Mouse (Mus musculus): Measurements from ENCODE around the gene Traip.

Traip gene

DNA sequence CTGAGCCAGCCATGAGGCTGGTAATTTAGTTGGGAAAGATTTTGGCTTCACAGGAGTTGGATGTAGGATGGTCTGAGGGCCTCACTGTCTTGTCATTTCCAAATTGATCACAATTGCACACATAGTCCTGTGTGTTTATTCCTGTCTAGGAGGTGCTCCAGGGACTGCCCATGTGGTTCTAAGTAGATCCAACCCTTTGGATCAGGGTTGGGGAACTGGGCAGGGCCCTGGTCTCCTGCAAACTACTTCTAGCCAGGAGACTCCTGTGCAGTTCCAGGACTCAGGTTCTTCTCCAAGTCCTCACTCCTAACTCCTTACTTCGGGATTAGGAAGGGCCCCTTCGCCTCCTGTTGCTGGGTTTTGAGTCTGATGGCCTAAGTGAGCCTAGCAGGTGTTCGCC is 14.6 kb upstream of the Traip start, which contains the start of gene Camkv:
Gene Camkv (plus strand): TSS at position 301 of the 400 bp plus-strand sequence.
- no peak for DNase-seq

DNA sequence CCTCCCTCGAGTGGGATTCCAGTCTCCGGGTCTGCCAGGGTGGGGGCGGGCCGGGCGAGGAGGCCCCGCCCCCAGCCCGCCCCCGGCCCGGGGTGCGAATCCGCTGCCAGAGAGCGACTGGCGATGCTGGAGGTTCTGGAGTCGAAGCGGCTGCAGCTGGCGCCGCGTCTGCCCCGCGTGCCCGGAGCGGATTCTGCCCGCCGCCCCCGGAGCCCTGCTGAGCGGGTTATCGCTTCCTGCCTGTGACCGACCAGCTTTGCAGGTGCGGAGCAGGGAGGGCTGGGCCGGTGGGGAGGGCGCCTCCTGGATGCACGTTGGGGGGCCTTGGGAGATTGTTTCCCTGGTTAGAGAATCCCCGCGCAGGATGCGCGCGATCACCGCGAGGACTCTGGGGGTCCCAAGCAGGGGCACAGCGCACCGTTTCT is 14.1 kb upstream of the Traip start:
- DNase-seq, result peak; percentile 36 to 54

DNA sequence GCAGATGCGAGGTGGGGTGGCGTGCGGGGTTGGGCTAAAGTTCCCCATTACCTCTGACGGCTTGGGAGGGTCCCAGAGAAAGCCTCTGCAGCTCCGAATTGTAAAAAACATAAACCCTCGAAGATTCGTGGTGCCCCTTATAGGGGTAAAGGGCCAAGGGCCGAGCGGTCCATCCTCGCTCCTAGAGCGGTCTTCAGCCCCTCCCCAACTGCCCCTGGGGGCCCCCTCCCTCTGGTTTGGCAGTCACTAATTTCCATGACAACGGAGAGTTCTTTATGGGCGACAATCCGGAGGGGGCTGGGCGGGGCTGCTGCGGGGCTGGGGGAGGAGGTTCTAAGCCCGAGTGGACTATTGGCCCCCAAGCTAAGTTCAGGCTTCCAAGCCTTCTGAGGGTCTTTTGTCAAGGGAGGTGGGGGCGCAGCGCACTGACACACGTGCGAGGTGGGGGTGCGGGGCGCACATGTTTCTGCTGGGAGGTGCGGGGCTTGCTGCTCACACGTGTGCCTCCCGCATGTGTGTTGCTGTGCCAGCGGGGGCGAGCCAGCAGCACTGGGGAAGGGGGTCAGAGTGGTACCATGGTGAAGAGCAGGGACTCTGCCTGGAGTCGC is 13.6 kb upstream of the Traip start:
- DNase-seq, result no peak

DNA sequence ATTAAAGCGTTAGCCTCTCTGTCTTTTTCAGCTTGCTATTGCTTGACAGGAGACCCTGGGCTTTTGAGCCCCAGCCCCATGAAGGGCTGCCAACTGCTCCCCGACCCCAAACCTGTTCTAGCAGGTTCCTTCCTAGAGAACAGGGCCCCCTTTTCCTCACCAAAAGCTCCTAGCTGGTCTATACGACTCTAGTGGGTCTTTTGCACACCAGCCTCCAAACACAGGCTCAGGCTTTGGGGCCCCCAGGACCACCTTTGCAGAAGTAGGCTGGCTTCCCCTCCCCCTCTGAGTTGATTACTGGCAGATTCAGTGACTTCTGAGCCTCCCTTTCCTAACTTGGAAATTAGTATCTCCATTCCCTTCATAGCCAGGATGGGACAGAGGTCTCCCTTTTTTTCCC is 13.1 kb upstream of the Traip start:
- no peak for DNase-seq

DNA sequence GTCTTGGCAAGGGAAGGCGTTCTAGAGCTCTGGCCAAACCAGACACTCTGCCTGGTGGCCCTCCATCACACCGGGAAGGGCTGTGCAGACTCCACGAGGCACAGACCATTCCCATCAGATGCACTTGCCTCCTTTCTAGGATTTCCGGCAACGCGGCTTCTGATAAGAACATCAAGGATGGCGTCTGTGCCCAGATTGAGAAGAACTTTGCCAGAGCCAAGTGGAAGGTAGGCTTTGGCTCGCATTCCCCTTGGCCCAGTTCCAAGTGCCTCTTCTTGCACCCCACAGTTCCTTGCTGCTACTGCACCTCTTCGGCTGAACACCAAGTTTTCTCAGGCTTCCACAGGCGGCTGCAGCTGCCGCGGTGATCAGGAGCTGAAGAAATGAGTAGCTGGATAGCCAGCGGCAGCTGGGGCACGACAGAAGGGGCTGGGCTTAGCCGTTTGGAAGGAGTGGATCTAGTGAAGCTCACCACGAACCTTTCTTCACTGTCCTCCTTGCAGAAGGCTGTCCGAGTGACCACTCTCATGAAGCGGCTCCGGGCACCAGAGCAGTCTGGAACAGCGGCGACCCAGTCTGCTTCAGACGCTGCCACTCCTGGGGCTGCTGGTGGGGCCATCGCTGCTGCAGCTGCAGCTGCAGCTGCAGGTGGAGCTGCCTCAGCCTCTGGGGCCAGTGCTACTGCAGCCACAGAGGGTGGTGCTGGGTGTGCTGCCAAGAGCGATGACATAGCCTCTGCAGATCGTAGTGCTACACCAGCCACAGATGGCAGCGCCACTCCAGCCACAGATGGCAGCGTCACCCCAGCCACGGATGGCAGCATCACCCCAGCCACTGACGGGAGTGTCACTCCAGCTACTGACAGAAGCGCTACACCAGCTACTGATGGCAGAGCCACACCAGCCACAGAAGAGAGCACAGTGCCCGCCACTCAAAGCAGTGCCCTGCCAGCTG is 2.4 kb upstream of the Traip start:
- DNase-seq, result peak; percentile 47 to 69

DNA sequence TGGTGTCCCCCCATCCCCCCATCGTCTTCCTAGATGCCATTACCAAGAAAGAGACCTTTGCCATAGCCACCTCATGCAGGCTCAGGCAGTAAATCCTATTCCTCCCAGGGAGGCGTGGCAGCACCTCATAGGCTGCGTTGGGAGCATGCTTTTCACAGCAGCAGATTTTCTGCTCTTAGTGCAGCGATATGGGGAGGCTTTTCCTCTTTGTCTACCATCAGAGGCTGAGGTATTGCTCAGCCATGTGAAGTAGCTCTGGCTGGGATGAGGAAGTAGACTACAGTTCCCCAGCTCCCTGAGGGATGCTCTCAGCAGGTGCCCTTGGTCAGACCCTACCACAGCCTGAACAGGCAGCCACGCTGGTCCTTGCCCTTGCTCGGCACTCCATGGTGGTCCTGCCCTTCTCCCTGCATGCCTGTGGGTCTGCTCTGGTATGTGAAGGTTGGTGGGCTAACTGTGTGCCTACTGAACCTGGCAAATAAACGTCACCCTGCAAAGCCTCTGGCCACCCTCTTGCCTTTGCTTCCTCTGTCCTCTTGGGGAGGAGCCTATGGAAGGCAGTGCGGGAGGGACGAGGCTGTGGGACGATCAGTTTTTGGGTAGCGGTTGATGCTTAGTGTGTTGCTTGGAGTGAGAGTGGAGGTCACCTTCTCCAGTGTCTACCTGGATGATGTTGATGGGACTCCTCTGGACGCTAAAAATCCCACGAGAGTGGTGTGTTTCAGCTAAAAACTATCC is 583 bp upstream of the Traip start:
- no peak for DNase-seq

DNA sequence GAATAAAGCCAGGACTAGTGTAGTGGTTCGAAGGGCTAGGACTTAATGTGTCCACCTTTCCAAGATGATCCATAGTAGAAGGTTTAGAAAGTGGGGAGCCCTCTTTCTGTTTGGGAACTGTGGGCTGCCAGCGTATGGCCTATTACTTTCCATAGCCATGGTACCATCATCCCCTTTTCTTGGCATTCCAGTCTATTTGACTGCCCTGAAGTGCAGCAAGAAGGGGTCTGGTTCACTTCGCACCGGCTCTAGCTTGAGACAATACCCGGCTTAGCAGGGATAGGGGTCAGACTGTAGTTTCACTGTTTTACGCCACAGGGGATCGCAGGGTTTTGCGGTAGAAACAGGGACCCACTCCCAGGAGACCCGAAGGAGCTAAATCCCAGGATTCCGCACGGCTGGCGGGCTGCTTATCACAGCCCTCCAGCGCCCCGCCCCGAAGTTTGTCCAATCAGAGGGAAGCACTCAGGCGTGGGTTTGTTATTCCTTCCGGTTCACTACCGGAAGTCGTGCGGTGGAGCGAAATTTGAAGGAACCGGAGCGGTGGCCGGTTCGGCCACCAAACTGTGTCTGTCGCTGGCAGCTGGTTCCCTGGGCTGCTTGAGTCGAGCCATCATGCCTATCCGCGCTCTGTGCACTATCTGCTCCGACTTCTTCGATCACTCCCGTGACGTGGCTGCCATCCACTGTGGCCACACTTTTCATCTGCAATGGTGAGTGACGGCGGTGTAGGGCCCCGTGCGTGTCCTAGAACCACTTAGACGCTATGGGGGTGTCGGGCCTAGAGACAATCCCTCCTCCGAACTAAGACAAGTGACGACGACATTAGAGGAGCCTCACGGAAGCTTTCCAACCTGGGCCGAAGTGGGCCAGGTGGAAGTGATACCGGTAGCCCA is 772 bp downstream of the Traip start:
- peak; percentile 93 to 95 for DNase-seq

DNA sequence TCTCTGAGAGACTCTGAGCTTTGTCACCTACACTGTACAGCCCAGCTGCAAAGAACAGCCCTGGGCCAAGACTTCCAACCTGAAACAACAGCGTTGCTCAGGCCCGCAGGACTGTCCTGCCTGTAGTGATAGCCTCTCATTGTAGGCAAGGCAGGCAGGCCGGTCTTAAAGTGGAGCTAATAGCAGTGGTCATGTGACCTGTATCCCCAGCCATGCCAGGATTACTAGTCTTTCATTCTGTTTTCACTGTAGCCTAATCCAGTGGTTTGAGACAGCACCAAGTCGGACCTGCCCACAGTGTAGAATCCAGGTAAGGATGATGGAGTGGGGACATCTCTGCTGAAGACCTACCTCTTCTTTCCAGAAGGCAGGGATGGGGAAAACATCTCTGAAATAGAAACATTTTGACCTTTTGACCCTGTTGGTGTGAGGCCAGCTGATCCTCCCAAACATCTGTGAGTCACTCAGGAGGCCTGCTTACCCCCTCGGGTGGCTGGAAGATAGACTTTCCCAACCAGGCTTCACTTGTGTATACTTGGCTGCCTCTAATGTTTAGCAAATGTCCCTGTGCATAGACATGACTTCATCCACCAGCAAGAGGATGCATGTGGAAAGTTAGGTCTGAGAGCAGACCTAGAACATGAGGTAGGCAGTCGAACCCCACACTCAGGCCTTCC is 5.8 kb downstream of the Traip start:
- DNase-seq, result no peak

DNA sequence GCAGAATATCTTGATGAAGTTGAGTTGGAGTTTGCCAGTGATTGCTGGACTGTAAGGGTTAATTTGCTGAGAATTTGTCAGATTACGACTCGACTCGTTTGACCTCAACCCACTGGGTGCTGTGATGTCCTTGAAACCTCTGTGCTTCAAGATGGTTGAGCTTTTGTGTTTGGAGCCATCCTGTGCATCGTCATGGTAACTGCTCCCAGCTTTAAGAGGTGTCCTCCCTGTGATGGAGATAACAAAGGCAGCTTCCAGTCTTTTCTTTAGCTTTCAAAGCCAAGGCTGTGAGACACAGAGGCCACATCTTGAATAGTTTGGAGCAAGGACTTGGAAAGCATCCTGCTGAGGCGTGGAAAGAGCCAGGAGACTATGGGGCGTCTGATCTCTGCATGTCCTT is 7.2 kb downstream of the Traip start:
- DNase-seq, result no peak

DNA sequence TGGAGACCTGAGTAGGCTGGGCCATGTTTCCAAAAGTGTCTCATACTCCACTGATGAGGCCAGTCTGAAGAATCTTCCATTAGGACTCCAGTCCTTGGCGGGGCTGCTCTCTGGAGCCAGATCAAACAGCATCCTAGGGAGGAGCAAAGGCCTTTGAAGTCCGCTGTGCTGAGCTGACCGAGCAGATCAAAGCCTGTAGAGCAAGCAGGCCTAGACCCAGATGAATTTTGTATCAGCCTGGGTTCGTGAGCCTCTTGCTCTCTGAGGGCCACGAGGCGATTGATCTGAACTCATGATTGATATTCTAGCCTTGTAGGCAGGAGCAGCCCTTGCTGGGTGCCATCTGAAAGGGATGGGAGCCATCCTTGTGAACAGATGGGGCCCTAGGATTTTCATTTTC is 10.0 kb downstream of the Traip start:
- DNase-seq, result no peak

DNA sequence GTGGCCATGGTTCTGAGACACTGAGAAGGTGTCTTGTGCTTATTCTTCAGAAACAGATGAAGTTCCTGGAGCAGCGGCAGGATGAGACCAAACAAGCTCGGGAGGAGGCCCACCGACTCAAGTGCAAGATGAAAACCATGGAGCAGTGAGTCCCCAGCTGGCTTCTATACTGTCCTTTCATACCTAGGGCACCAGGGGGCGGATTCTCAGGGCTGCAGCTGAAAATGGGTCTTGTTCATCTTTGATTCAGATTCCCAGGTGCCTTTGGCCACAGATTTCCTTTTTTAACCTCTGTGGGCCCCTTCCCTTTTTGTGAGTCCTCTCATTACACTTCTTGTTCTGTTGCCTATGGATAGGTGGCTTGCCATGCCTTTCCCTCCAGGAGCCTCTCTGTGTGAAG is 11.0 kb downstream of the Traip start:
- DNase-seq, result no peak

DNA sequence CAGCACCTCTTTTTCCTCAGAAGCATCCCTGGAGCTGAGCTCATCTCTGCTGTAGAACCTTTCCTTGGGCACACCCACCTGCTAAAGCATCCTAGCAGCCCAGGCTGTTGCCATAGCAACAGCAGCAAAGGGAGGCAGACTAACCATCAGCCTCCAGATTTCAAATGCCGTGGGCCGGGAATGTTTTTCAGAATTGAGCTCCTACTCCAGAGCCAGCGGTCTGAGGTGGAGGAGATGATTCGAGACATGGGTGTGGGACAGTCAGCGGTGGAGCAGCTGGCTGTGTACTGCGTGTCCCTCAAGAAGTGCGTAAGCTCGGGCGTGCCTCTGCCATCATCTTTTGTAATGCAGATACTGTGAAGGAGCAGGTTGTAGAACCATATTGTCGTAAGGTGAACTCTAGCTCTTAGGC is 11.4 kb downstream of the Traip start:
- peak in 1 of 2 experiments; percentile 20 for DNase-seq

DNA sequence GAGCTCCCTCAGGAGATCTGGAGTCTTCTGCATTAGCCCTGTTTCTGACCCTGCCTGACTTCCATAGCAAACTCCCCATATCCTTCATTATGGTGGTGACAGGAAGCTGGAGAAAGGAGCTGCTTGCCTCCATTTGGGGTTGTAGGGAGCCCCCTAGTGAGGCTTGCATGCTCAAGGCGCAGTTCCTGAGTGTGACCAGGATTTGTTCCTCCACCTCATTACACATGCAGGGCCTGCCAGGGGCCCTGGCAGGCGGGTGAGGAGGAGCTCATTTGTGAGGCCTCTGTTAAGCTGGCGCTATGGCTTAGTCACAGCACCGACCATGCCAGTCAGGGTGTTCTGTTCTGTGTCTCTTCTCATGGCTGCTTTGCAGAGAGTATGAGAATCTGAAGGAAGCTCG is 11.9 kb downstream of the Traip start:
- DNase-seq, result peak in 1 of 2 experiments; percentile 19

DNA sequence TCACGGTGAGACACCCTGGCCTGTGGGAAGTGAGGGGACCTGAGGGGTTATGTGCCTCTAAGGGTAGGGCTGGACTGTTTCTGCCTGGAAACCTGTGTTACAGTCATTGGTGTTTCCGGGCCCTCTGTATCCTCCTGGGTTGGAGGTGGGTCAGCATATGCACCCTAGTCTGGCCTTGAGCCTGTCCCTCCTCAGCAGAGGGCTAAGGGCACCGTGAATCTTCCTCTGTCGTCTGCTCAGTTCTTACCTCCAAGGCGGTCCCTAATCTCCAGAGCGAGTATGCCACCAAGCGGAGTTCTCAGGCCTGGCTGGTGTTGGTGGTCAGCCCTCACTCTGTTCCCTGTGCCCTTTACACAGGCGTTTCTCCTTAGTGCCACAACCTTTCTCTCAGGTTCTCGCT is 13.0 kb downstream of the Traip start:
- no peak for DNase-seq

DNA sequence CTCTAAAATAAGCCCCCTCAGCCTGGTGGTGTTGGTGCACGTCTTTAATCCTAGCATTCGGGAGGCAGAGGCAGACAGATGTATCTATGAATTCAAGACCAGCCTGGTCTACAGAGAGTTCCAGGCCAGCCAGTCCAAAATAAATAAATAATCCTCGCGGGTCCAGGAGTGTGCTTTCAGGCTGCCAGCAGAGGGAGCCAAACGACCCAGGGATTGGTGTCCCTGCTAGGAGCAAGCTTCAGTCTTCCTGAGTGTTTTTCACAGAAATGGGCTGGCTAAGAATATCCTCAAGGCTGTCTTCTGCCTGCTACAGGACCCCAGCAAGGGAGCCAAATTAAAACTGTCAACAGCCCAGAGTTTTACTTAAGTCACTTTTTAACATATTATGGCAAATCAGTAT is 13.8 kb downstream of the Traip start:
- DNase-seq, result peak; percentile 89 to 94

DNA sequence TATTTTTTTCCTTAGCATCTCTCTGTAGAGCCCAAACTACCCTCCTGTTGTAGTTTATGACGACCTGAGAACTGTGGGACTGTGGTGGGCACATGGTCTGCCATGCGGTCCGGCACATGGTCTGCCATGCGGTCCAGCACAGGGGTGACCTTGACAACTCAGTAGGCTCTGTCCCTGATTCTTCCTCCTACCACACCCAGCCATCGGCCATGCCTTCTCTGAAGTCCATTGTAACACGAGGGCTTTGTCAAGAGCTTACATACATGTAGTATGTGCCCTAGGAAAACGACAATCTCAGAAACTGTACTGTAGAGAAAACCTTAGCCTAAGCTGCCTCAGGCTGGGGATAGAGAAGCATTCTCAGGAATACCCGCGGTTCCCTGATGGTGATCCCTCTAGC is 14.7 kb downstream of the Traip start:
- no peak for DNase-seq

DNA sequence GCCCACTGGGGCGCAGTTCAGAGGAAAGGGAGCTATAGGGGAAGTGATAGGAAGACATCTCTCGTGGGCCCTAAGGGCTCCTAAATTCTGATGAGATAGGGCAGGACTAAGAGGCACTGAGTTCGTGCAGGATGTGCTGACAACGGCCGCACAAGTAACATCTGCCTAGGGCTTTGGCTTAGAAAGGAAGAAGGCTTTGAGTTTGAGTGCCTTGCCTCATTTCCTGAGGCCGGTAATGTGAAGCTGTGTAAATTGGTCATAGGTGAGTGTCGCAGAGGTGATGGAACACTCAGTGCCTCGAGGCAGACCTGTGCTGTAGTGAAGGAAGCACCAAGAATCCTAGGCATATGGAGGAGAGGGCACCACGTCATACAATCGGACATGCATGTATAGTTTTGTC is 16.7 kb downstream of the Traip start:
- no peak for DNase-seq

DNA sequence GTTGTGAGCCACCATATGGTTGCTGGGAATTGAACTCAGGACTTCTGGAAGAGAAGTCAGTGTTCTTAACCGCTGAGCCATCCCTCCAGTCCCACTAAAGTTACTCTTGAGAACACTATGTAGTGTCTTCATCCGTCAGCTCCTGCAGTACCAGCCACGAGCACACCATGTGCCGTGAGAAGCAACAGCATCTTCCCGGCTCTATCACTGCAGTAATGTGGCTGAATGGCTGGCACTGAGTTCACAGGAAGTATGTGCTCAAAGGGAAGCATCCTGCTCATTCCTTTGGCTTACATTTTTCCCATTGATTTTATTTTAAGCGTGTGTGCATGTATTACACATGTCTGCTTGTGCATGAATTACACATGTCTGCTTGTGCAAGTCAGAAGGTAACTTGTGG is 17.5 kb downstream of the Traip start:
- no peak for DNase-seq

DNA sequence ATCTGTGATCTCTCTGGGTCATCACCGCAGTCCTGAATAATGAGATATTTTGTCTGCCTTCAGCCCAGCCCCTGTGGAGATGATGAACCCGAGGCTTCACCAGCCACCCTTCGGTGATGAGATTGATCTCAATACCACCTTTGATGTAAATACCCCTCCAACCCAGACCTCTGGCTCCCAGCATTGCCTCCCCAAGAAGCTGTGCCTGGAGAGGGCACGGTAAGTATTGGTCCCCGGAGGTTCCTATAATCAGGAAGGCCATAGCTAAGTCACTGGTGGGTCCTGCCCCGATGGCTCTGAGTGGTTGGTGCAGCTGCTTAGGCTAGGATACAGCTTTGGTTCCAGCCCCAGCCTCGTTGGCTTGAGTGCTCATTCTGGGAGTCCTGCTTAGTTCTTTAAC is 18.6 kb downstream of the Traip start:
- DNase-seq, result no peak

DNA sequence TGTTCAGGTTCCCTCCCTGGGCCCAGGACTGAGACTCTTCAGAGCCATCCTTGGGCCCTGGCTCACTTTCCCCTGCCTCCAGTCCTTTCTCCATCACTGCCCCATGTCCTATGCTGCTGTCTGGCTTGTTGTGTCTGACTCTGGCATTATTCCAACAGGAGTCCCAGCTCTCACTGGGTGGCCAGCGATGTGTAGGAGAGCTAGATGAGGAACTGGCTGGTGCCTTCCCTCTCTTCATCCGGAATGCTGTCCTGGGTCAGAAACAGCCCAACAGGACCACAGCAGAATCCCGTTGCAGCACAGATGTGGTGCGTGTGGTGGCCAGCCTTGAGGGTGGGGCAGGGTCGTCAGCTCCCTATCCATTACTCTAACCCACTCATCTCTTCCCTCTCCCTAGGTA is 20.4 kb downstream of the Traip start:
- DNase-seq, result no peak

DNA sequence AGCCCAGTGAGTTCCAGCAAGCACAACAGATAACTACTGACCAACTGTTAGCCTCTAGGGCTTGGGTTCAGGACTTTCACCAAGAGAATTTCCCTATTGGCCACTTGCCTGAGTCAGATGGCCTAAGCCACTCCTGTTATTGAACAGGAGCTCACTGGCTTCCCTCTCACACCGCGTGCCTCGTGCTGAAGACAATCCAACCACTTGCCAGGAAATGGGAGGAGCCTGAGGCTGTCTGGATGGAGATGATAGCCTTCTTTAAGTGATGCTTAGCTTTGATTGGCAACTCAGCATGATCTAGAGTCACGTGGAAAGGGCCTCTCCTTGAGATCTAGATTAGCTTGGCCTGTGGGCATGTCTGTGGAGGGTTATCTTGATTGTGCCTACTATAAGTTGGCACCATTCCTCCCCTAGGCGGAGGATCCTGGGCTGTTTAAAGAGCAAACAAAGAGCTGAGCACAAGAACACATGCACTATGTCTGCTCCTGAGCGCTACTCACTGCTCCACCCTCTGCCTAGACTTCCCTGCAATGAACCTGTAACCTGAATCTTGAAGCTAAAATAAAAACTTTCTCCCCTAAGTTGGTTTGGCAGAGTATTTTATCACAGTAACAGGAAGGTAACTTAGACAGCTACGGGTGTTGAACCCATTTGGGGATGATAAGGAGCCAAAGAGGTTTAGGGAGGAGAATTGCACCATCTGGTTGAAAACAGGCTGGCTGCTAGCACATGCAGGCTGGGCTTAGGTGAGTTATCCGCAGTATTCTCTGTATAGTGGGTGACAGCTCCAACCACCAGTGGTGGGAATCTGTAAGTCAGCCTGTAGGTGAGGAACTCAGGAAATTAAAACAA is 22.0 kb downstream of the Traip start:
- DNase-seq, result no peak

All from cerebellum, postnatal 14 days (tissue).